Mouse (Mus musculus): ENCODE measurements around the gene Ttc16. TPM values are rescaled to one million over a fixed set of nuclear protein-coding genes. Genes with fewer than 3 reads are reported as not detected.

Ttc16 gene
- polyA plus RNA-seq, 1 experiment: 2.3 TPM

GRCm38 (mm10) chr2:32734480-32734879, 41.0 kb downstream of the Ttc16 start:
- H3K27ac ChIP-seq (ENCODE audit: insufficient read depth, low read depth, low read length): peak overlapping the region; percentile 49; the same call in 1 of the 2 replicates

GRCm38 (mm10) chr2:32732695-32733094, 42.7 kb downstream of the Ttc16 start:
- Histone ChIP-seq H3K4me3 (ENCODE audit: low read depth, low read length) (no peak overlapping the region), H3K27me3 (ENCODE audit: control insufficient read depth, insufficient read depth, low read length) (no peaks in the 10 kb centered on the region), H3K27ac (ENCODE audit: insufficient read depth, low read depth, low read length) (no peak overlapping the region), H3K4me1 (ENCODE audit: control insufficient read depth, insufficient read depth, insufficient read length, low read length) (peaks cover 4% of the 10 kb centered on the region), H3K36me3 (ENCODE audit: control insufficient read depth, insufficient read depth, low read length) (no peaks in the 10 kb centered on the region)
- TF ChIP-seq POLR2A (IDR thresholded peaks at IDR 0.05; ENCODE audit: low read depth, low read length): no peak
- no peak for TF ChIP-seq CTCF (IDR thresholded peaks at IDR 0.05; ENCODE audit: extremely low read depth, insufficient read length, insufficient replicate concordance, low read depth, low read length)
- WGBS: 74% methylated on average over 6 of the region's 6 CpGs

More at GRCm38 (mm10) chr2:32734480-32734879, 41.0 kb downstream of the Ttc16 start:
- H3K36me3 ChIP-seq (ENCODE audit: control insufficient read depth, insufficient read depth, low read length): no peaks in the 10 kb centered on the region
- H3K27me3 ChIP-seq (ENCODE audit: control insufficient read depth, insufficient read depth, low read length): no peaks in the 10 kb centered on the region
- WGBS: 50% methylated on average over 4 of the region's 4 CpGs
- H3K4me3 ChIP-seq (ENCODE audit: low read depth, low read length): no peak overlapping the region
- TF ChIP-seq POLR2A (IDR thresholded peaks at IDR 0.05; ENCODE audit: low read depth, low read length) (no peak), CTCF (IDR thresholded peaks at IDR 0.05; ENCODE audit: extremely low read depth, insufficient read length, insufficient replicate concordance, low read depth, low read length) (no peak)
- H3K4me1 ChIP-seq (ENCODE audit: control insufficient read depth, insufficient read depth, insufficient read length, low read length): peaks cover 4% of the 10 kb centered on the region

- H3K4me3 ChIP-seq (ENCODE audit: low read depth, low read length): no peak overlapping the region
- H3K36me3 ChIP-seq (ENCODE audit: control insufficient read depth, insufficient read depth, low read length): no peaks in the 10 kb centered on the region
- H3K4me1 ChIP-seq (ENCODE audit: control insufficient read depth, insufficient read depth, insufficient read length, low read length): peaks cover 4% of the 10 kb centered on the region
- H3K27ac ChIP-seq (ENCODE audit: insufficient read depth, low read depth, low read length): no peak overlapping the region
- H3K27me3 ChIP-seq (ENCODE audit: control insufficient read depth, insufficient read depth, low read length): no peaks in the 10 kb centered on the region
- 77% methylated on average over 4 of the region's 4 CpGs for WGBS
- TF ChIP-seq CTCF (IDR thresholded peaks at IDR 0.05; ENCODE audit: extremely low read depth, insufficient read length, insufficient replicate concordance, low read depth, low read length) (no peak), POLR2A (IDR thresholded peaks at IDR 0.05; ENCODE audit: low read depth, low read length) (no peak)
Measured at GRCm38 (mm10) chr2:32731911-32732310, 43.5 kb downstream of the Ttc16 start.

- H3K27me3 ChIP-seq (ENCODE audit: control insufficient read depth, insufficient read depth, low read length): no peaks in the 10 kb centered on the region
- no peak overlapping the region for H3K4me3 ChIP-seq (ENCODE audit: low read depth, low read length)
- H3K36me3 ChIP-seq (ENCODE audit: control insufficient read depth, insufficient read depth, low read length): no peaks in the 10 kb centered on the region
- no peak for TF ChIP-seq CTCF (IDR thresholded peaks at IDR 0.05; ENCODE audit: extremely low read depth, insufficient read length, insufficient replicate concordance, low read depth, low read length)
- TF ChIP-seq POLR2A (IDR thresholded peaks at IDR 0.05; ENCODE audit: low read depth, low read length): no peak
- peaks cover 2% of the 10 kb centered on the region for H3K4me1 ChIP-seq (ENCODE audit: control insufficient read depth, insufficient read depth, insufficient read length, low read length)
- WGBS: 56% methylated on average over 11 of the region's 11 CpGs
- no peak overlapping the region for H3K27ac ChIP-seq (ENCODE audit: insufficient read depth, low read depth, low read length)
Measured at GRCm38 (mm10) chr2:32730854-32731253, 44.6 kb downstream of the Ttc16 start.

GRCm38 (mm10) chr2:32729547-32729946, 45.9 kb downstream of the Ttc16 start:
- Histone ChIP-seq H3K36me3 (ENCODE audit: control insufficient read depth, insufficient read depth, low read length) (no peaks in the 10 kb centered on the region), H3K27ac (ENCODE audit: insufficient read depth, low read depth, low read length) (no peak overlapping the region), H3K4me3 (ENCODE audit: low read depth, low read length) (no peak overlapping the region), H3K4me1 (ENCODE audit: control insufficient read depth, insufficient read depth, insufficient read length, low read length) (peaks cover 4% of the 10 kb centered on the region), H3K27me3 (ENCODE audit: control insufficient read depth, insufficient read depth, low read length) (no peaks in the 10 kb centered on the region)
- 90% methylated on average over 4 of the region's 4 CpGs for WGBS
- no peak for TF ChIP-seq CTCF (IDR thresholded peaks at IDR 0.05; ENCODE audit: extremely low read depth, insufficient read length, insufficient replicate concordance, low read depth, low read length)
- TF ChIP-seq POLR2A (IDR thresholded peaks at IDR 0.05; ENCODE audit: low read depth, low read length): no peak

- Histone ChIP-seq H3K27me3 (ENCODE audit: control insufficient read depth, insufficient read depth, low read length) (no peaks in the 10 kb centered on the region), H3K27ac (ENCODE audit: insufficient read depth, low read depth, low read length) (no peak overlapping the region), H3K4me1 (ENCODE audit: control insufficient read depth, insufficient read depth, insufficient read length, low read length) (peaks cover 4% of the 10 kb centered on the region), H3K36me3 (ENCODE audit: control insufficient read depth, insufficient read depth, low read length) (no peaks in the 10 kb centered on the region), H3K4me3 (ENCODE audit: low read depth, low read length) (peak overlapping the region; percentile 58)
- no peak for TF ChIP-seq CTCF (IDR thresholded peaks at IDR 0.05; ENCODE audit: extremely low read depth, insufficient read length, insufficient replicate concordance, low read depth, low read length)
- TF ChIP-seq POLR2A (IDR thresholded peaks at IDR 0.05; ENCODE audit: low read depth, low read length): no peak
- WGBS: 55% methylated on average over 7 of the region's 7 CpGs
Measured at GRCm38 (mm10) chr2:32728463-32728862, 47.0 kb downstream of the Ttc16 start.

GRCm38 (mm10) chr2:32727435-32727834, 48.0 kb downstream of the Ttc16 start:
- Histone ChIP-seq H3K27ac (ENCODE audit: insufficient read depth, low read depth, low read length) (no peak overlapping the region), H3K27me3 (ENCODE audit: control insufficient read depth, insufficient read depth, low read length) (no peaks in the 10 kb centered on the region), H3K4me1 (ENCODE audit: control insufficient read depth, insufficient read depth, insufficient read length, low read length) (peaks cover 4% of the 10 kb centered on the region), H3K4me3 (ENCODE audit: low read depth, low read length) (peak overlapping the region; percentile 58), H3K36me3 (ENCODE audit: control insufficient read depth, insufficient read depth, low read length) (no peaks in the 10 kb centered on the region)
- WGBS: 4% methylated on average over 16 of the region's 16 CpGs
- TF ChIP-seq CTCF (IDR thresholded peaks at IDR 0.05; ENCODE audit: extremely low read depth, insufficient read length, insufficient replicate concordance, low read depth, low read length) (no peak), POLR2A (IDR thresholded peaks at IDR 0.05; ENCODE audit: low read depth, low read length) (peak; percentile 30; the same call in 1 of the 2 replicates)
